Mouse (Mus musculus): ENCODE measurements around the gene Alkbh2.

Gene Alkbh2

DNA sequence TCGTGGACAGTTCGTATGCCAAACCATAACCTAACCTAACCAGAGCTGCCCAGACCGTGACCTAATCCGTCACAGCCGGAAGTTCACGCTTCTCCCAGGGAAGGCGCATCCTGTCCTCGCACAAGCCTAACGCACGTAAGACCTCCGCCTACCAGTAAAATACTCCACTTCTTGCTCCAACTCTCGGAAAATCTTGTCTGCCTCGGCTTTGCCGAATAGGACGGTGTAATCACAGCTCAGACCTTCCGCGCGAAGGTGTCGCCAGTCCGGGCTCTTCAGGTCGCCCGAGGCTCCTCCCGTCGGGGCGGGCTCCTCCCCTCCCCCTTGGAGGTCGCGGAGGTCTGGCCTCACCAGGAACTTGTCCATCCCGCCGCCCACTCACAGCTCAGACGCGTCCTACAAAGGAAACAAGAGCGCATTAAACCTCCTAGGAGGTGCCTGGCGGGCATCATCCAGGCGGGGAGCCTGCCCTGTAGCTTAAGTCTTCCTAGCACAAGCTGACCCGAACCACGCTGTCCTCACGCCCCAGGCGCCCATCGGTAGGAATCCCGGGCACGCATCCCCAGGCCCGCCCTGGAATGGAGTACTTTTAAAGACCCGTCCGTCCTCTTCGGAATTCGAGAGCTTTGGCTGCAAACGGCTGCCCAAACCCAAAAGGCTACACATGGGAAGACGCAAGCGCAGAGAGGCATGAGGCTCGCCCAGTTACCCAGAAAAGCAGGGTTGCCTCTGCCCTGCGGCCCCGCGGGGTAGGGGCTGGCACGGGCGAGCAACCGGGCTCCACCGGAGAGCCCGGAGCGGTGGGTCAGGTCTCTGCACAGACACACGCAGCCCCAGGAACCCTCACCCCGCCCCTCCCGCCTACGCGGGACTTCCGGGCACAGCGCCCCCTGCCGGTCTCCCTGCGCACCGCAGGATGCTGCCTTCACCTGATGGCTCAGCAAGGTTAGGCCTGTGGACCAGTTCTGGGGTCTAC is at the start of gene Alkbh2:
TSS of gene Alkbh2 (minus strand) at position 845 of the 976 bp plus-strand sequence.
- DNase-seq = peak; percentile 91 to 93

DNA sequence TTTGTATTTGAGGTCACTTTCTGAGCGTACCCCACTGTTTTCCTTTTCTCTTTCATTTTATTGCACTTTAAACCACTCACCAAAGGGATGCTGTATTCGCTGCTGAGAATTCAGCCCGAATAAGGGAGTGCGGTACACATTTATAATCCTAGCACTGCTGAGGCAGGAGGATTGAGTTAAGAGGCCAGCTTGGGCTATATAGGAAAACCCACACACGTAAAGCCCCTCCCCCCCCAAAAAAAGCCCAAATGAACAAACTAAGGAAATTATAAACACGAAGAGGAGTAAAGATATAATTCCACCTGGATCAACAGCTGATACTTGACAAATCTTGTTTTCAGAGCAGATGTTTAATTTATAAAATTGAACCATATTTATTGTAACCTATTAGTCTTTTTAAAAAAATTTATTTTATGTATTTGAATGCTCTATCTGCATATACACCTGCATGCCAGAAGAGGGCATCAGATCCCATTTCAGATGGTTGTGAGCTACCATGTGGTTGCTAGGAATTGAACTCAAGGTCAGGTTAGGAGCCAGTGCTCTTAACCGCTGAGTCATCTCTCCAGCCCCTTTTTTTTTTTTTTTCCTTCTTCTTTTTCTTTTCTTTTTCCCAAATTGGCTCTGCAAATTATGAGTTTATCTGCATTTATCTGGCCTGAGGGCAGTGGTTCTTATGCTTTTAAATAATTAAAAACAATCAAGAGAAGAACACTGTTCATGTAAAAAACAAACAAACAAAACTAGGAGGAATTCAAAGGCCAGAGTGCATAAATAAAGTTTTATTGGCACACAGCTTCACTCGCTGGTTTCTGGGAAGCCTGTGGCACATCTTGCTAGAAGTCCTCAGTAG is 48.8 kb upstream of the Alkbh2 start:
- no peak for DNase-seq

DNA sequence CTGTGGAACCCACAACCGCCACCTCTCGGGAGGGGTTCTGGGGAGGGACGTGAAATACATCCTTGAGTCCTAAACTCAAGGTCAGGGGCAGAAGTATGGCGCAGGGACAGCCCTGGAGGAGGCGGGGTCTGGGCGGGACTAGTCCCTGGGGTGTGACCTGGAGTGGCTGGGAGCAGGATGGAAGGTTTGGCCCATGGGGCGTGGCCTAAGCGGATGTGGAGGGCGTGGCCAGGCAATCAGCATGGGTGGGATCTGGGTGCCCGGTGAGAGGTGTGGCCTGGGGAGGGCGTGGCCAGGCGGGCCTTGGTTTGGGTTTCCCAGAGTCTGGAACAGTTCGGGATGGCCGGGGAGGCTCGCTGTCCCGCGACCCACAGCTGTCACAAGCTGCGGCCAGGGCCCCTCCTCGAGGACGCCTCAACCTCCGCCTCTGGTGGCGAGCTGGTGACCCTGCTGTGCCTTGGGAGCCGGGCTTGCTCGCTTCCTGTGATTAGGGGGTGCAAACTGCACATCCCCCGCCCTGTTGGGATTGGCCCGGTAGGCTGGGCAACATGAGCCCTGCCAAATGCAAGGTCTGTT is 47.7 kb upstream of the Alkbh2 start:
- peak; percentile 53 to 74 for DNase-seq

DNA sequence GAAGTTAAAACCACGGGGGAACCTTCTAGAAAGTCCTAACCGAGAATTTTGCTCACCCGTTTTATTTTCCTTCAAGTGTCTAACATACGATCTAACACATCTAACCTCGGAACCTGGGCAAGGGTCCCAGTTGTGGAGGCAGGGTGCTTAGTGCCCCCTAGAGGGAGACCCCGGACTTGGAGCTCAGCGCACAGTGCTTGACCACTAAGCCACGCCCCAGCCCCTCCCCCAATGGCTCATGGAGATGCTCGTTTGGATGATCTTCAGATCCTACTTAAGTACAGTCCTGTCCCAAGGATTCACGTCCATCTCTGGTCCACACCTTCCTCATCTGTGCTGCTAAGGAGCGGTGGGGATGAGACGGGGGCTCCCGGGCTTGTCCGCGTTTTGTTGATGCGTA is 46.6 kb upstream of the Alkbh2 start:
- peak in 1 of 2 experiments; percentile 41 for DNase-seq

DNA sequence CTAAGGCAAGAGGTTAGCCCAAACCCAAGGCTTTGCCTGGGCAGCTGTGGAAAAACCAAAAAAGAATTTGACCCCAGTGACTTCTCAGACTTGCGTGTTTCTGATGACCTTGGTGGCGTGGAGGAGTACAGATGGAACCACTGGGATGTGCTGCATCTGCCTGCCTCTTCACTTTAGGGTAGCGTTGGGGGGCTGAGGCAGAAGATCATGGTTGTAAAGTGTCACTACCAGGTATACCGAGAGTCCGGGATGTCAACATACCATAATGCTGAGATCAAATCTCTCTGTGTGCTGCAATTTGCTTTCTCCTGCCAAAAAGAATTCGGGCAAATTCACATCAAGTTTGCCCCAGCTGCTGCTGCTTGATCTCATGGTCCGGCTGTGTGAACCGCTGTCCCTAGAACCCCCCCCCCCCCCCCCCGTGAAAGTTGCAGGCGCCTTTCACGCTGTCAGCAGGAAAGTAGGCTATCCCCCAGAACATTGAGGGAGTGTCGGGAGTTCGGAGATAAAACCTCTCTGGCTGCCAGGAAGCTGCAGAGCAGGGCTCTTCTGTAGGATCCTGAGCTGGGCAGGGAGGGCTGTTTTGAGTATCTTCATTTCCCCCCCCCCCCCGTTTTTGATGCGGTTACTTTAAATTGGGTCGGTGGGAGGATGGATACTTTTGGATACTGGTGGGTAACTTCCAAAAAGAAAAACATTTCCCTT is 46.0 kb upstream of the Alkbh2 start:
- DNase-seq = no peak

- no peak for DNase-seq
Observed at GRCm38 (mm10) chr5:114173458-114173857, 45.4 kb upstream of the Alkbh2 start.

DNA sequence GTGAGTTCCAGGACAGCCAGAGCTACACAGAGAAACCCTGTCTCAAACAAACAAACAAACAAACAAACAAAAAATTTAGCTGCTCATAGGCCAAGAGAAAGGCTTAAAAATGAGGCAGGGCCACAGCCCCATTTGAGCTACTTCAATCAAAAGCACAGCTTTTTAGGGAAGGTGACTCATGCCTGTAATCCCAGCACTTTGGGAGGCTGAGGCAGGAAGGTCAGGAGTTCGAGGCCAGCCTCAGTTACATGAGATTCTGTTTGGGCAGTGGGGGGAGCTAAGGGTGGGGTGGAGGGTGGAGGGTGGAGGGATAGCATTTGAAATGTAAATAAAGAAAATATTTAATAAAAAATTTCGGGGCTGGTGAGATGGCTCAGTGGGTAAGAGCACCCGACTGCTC is 44.9 kb upstream of the Alkbh2 start:
- DNase-seq = no peak

GRCm38 (mm10) chr5:114170345-114170744 is 42.3 kb upstream of the Alkbh2 start:
- DNase-seq = no peak

DNA sequence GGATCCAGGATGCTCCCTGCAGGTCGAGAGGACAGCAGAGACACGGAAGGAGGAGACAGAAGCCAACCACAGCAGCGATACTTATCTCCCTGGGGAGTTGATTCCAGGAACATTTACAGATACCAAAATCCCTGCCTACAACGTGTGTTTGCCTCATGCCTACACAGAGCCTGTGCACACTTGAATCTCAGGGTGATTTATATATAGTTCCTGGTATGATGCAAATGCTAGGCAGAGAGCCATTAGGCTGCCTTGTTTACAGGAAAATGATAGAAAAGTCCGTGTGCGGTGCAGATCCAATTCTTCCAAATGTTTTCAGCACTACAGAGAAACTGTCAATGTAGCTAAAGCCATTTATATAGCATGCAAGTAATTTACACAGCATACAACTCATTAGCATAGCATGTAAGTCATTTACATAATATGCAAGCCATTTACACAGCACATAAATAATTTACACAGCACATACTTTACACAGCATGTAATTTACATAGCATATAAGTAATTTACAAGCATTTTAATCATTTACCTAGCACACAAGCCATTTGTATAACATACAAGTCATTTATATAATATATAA is 35.2 kb upstream of the Alkbh2 start:
- no peak for DNase-seq

DNA sequence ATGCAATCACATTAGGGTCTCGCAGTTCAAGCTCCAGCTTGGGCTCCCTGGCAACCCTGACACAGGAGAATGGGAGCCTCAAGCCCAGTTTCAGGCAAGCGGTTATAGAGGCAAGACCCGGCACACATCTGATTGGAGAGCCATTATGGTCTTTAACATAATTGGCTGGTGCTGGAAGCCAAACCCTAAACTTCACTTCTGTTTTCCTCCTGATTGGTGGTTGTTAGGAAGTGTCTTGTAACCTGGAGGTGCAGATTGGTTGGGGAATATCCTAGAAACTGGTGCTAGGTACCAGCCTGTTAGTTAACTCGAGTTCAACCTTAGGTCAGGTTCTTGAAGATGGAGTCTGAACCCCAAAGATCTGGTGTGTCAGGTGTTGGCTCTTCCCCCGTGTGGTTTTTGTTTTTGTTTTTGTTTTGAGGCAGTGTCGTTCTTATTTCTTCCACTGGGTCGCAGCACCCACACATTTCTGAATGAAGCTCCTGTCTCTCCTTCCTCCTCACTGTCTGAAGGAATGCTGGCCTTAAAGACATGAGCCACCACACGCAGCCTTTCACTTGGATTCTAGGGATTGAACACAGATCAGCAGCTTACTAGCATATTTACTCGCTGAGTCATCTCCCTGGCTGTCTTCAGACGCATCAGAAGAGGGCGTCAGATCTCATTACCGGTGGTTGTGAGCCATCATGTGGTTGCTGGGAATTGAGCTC is 34.2 kb upstream of the Alkbh2 start:
- no peak for DNase-seq

GRCm38 (mm10) chr5:114161424-114161823 is 33.4 kb upstream of the Alkbh2 start:
- no peak for DNase-seq

GRCm38 (mm10) chr5:114157236-114157635 is 29.2 kb upstream of the Alkbh2 start:
- DNase-seq = no peak

DNA sequence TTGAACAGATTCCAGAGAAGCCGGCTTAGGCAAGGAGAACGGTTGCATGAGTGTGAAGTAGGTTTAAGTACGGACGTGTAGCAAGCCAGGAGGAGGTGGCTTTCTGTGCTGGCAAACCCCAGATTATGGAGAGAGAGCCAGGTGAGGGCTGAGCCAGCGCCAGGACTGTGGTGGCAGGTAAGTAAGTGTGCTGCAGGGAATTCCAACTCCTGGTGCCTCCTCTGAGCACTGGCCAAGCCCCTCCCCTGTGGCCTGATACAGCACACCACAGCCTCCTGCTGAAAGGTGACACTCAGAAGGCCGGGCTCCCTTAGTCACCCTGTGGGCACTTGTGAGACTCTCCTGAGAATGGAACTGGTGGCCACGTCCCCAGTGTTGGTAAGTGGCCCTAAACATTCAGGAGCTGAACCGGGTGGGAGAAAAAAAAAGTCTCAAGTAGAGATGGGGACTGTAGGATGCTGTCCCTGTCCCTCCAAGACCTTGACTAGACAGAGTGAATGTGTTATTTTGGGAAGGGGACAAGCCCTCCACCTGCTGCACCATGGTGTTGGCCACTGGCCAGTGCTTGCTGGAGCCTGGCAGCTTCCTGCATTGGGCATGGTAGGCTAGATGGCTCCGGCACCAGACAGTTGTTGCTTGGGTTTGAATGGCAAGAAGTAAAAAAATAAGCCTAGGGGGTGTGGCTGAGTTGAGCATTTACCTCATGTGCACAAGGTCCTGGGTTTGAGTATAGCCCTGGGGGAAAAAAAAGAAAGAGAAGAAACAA is 27.3 kb upstream of the Alkbh2 start:
- no peak for DNase-seq

DNA sequence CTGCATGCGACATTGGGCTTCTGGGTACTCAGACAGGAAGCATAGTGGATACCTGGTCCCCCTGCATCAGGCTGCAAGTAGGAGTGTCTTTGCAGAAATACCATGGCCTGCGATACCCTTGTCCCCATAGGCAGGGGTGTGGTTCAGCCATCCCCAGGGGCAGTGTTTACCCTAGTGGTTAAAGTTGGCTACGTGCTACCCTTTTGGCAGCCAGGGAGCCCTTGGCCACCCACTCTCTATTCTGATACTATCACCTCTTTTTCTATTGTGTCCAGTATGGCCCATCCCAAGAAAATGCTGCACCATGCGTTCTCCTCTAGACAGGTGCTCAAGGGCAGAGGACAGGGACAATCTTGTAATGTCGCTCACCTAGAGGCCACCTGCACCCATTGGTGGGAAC is 26.7 kb upstream of the Alkbh2 start:
- no peak for DNase-seq

DNA sequence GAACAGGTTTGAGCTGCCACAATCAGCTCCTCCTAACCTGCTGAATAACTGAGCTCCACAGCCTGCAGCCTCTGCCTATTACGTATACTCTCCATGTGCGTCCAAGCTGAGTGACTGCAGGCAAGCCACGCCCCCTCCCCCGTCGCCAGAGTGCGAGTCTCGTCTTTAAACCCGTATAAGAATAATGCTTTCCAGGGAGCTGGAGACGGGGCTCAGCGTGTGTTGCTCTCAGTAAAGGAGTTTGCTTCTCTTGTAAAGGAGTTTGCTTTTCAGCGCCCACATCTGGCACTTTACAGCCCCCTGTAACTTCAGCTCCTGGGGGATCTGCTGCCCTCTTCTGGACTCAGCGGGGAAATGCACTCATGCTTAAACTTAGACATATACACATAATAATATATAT is 25.5 kb upstream of the Alkbh2 start:
- DNase-seq = no peak

DNA sequence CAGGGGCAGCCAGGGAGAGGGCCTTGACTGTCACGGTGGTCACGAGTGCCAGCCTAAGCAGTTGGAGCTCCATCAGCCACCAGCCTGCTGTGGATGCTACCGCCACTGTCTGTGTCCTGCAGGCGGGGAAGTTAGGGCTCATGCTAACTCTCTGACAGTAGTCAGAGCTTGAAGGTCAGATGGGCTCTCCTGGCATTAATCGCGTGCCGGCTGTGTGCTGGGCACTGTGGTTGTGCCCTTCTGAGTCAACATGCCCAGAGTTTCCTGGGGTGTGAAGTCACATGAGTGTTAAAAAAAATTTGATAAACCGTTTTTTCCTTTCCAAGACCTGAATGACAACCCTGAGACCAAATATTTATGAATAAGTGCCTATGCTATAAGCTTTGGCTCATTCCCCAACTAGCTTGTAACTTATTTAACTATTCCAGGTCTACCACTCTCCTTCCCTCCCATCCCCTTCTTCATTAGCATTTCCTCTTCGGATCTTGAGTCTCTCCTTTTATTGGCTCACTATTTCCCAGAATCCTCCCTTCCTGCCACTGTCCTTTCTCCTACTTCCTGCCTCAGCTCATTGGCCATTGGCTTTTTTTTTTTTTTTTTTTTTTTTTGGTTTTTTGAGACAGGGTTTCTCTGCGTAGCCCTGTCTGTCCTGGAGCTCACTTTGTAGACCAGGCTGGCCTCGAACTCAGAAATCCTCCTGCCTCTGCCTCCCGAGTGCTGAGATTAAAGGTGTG is 24.5 kb upstream of the Alkbh2 start:
- no peak for DNase-seq

- no peak for DNase-seq
Observed at GRCm38 (mm10) chr5:114147043-114147972, 19.3 kb upstream of the Alkbh2 start.

GRCm38 (mm10) chr5:114146028-114146888 is 18.2 kb upstream of the Alkbh2 start, which contains the start of gene Acacb:
Gene Acacb, plus strand, starts transcription at chr5:114146535.
- DNase-seq = no peak

All from cerebellum, postnatal 25 days (tissue).